Mouse (Mus musculus) urinary bladder, postnatal 36 days (tissue): ENCODE data around the gene Olfr525.

Experiments
- DNase-seq, 2 experiments: peaks; one replicate each; pipeline ENCODE4 v3.0.0; 2022; ENCODE audit warnings: low spot score in 2 of 2, mixed read lengths in 1 of 2

The Olfr525 gene

DNA sequence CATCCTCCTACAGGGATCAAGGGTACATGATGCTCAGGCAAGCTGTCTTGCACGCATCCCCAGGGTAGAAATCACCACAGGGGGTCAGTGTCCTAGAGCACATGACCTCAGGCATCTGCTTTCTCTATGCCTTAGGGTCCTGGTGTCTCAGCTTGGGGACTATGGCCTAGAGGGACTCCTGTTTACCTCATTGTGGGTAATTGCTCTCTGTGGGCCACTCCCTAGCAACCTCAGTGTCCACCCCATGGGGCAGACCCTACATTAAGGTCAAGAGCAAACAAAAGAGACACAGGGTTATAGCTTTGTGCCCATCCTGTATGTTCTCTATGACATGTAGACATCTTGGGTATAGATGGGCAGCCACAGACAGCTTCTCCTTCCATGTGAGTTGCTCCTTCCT, at the start of gene Olfr525:
Gene Olfr525 (plus strand): TSS at position 301 of the 400 bp plus-strand sequence.
- DNase-seq, result no peak

- DNase-seq, result no peak
These were observed 24.9 kb upstream of the Olfr525 start for GRCm38 (mm10) chr7:140295746-140296145.

- DNase-seq, result no peak
These were observed 23.8 kb upstream of the Olfr525 start for GRCm38 (mm10) chr7:140296876-140297275.

DNA sequence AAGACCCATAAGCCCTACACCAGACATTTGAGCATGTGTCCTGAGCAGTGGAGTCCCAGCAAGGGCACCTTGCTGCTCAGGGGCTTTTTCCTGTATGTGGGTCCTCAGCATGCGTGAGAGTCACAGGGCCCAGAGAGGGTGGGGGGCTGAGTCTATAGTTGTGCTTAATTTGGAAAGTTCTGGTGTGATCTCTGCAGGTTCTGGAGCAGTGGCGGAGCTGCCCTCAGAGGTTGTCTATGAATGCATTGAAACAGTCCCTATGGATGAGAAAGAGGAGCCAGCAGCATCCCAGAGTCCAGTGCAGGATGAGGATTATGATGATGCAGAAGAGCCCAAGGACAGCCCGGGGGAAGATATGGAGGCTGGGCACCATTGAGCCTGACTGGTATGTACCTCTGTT, 21.2 kb upstream of the Olfr525 start:
- no peak for DNase-seq

DNA sequence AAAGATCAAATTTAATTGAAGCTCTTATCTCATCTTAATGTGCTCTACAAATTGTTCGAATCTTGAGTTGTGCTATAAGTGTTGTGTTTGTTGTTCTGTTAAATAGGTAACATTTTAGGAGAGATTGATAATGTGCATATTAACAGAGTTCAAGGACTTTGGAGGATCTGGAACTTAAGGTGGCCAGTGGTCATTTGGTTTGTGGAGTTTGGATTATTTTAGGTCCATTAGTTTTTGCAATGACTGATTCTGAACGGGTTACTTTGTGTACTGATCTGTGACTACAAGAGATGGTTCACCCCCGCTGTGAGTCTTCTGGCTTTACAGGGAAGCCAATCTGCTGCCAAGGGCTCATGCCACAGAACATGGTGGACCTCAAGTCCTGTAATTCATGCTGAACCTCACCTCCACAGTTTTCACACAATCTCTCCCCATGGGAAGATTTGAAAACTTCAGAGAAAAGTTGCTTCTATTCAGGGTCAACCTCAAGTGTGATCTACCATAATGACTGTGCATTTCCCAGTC, 735 bp upstream of the Olfr525 start:
- DNase-seq, result no peak

GRCm38 (mm10) chr7:140321135-140321534, 477 bp downstream of the Olfr525 start:
- no peak for DNase-seq

- no peak for DNase-seq
These were observed 9.2 kb downstream of the Olfr525 start for GRCm38 (mm10) chr7:140329766-140330304.

DNA sequence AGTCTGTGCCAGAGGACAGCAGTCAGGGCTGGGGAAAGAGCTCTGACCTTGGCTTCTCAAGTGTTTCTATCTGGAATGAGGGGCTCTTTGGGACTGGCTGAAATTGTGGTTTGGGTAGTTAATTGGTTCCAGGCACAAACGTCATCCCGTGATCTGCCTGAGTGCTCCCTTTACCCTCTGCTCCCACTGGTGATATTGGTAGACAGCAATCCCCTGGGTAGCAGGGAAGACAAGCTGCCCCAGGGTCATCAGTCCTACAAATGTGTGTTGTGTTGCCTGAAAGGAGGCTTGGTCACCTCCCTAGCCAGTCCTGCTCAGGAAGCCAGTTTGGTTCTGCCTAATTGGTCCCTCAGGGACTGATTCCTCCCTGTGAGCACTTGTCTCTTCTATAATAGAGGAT, 13.1 kb downstream of the Olfr525 start, which contains the start of gene Olfr527:
Gene Olfr527 (plus strand): TSS at position 301 of the 400 bp plus-strand sequence.
- no peak for DNase-seq

GRCm38 (mm10) chr7:140361571-140361970, 40.9 kb downstream of the Olfr525 start, which contains the start of gene Olfr60:
TSS of gene Olfr60 (minus strand) at chr7:140361671.
- DNase-seq, result no peak

GRCm38 (mm10) chr7:140374300-140374699, 53.6 kb downstream of the Olfr525 start:
- DNase-seq, result no peak

GRCm38 (mm10) chr7:140376231-140376630, 55.6 kb downstream of the Olfr525 start, which contains the start of gene Olfr530:
TSS of gene Olfr530 (minus strand) at chr7:140376331.
- DNase-seq, result no peak

DNA sequence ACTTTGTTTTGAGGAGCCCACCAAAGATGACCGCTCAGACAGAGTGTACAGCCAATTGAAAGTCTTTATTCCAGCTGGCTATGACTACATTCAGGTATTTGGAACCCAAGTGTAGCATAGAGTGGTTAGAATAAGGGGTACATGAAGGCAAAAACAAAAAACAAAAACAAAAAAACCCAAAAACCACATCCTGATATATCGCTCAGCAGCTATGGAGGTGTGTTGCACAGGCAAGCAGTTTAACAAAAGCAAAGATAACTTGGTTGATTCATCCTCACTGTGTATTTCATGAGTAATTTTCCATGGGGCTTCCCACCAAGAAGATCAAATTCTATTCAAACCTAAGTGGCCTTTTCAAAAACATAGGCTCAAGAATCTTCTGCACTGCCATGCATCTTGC, 56.3 kb downstream of the Olfr525 start:
- DNase-seq, result no peak
